8 mouse cellular contexts compared by ENCODE assay signal in the genomic region with DNA sequence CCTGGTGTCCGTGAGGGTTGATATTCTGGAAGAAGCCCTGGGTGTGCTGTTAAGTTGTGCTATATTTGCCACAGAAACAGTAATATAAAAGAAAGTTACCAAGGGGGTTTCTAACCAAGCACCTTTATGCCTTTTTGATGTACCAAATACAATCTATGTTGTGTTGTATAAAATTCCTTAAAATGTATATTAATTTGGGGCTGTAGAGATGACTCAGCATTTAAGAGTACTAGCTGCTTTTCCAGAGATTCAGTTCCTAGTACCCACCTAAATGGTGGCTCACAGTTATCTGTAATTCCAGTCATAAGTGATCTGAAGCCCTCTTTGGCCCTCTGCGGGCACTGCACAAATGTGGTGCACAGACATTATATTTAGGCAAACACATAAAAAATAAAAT. TPM values are rescaled to one million over a fixed set of nuclear protein-coding genes. Genes with fewer than 3 reads are reported as not detected.
A peak's percentile ranks its signal among the peaks of the same experiment; 100 is the strongest.
DNase-seq lines count a peak whose midpoint lies in the region; ATAC-seq and TF ChIP-seq lines count a peak whose summit lies in the region.
"Had no signal": no experiment of that assay in that cellular context is flagged by ENCODE, and none has a peak within 500 bp of the region (broad histone marks: within the 10 kb centered on the region; RNA-seq: fewer than 3 reads in every experiment).

No protein-coding gene starts in this region.

- DNase-seq in liver, adult 2 months (ENCODE audit: extremely low read depth, low read depth, low spot score), result no peak
- DNase-seq in liver, result no peak
- DNase-seq in liver, embryonic 11.5 days (ENCODE audit: low spot score), result no peak
- DNase-seq in urinary bladder, postnatal 14 days (ENCODE audit: low spot score), result no peak
- DNase-seq in gastrocnemius, postnatal 10 days, result no peak

- WGBS in liver, adult 2 months, result 54% methylated on average over 2 of the region's 2 CpGs
- WGBS in forebrain, embryonic 13.5 days, result 71% methylated on average over 2 of the region's 2 CpGs
- 69% methylated on average over 2 of the region's 2 CpGs for WGBS in liver, embryonic 11.5 days
- 70% methylated on average over 2 of the region's 2 CpGs for WGBS in stomach, embryonic 15.5 days

- H3K27me3 ChIP-seq in liver, adult 2 months (ENCODE audit: control insufficient read depth, insufficient read depth, low read length), result no peaks in the 10 kb centered on the region
- H3K27me3 ChIP-seq in forebrain, embryonic 13.5 days, result no peaks in the 10 kb centered on the region
- no peaks in the 10 kb centered on the region for H3K27me3 ChIP-seq in liver, embryonic 11.5 days (replicated peaks; ENCODE audit: control insufficient read depth, insufficient read depth, low read length)
- H3K27me3 ChIP-seq in stomach, embryonic 15.5 days (replicated peaks), result no peaks in the 10 kb centered on the region

- peak overlapping the region; percentile 81 for H3K9ac ChIP-seq in liver, adult 2 months (ENCODE audit: low read depth, low read length)
- H3K9ac ChIP-seq in forebrain, embryonic 13.5 days, result peak overlapping the region; percentile 85; the same call in 1 of the 2 replicates
- peak overlapping the region; percentile 92 for H3K9ac ChIP-seq in liver, embryonic 11.5 days (ENCODE audit: low read depth, low read length)
- no peak overlapping the region for H3K9ac ChIP-seq in stomach, embryonic 15.5 days

- H3K79me2 ChIP-seq in liver, adult 2 months (ENCODE audit: control insufficient read depth, insufficient read depth, low read length), result no peaks in the 10 kb centered on the region

- H3K4me1 ChIP-seq in liver, adult 2 months (ENCODE audit: control insufficient read depth, insufficient read depth, low read length), result peaks cover 11% of the 10 kb centered on the region
- H3K4me1 ChIP-seq in forebrain, embryonic 13.5 days, result peaks cover 24% of the 10 kb centered on the region
- peaks cover 19% of the 10 kb centered on the region for H3K4me1 ChIP-seq in liver, embryonic 11.5 days (replicated peaks; ENCODE audit: control insufficient read depth, insufficient read depth, low read length)
- peaks cover 11% of the 10 kb centered on the region for H3K4me1 ChIP-seq in stomach, embryonic 15.5 days

- TF ChIP-seq CTCF in liver, adult 2 months (IDR thresholded peaks at IDR 0.05; ENCODE audit: low read depth, low read length), result no peak

- no peak for ATAC-seq in forebrain, embryonic 13.5 days
- ATAC-seq in liver, embryonic 11.5 days (replicated peaks; ENCODE audit: low FRiP score), result no peak
- no peak for ATAC-seq in stomach, embryonic 15.5 days (ENCODE audit: insufficient read depth, low FRiP score, low read depth)

- peak overlapping the region; percentile 94 for H3K27ac ChIP-seq in liver, adult 2 months (replicated peaks; ENCODE audit: insufficient read depth, low read depth, low read length)
- no peak overlapping the region for H3K27ac ChIP-seq in forebrain, embryonic 13.5 days
- peak overlapping the region; percentile 79 for H3K27ac ChIP-seq in liver, embryonic 11.5 days (ENCODE audit: low read depth, low read length)
- no peak overlapping the region for H3K27ac ChIP-seq in stomach, embryonic 15.5 days

- H3K4me3 ChIP-seq in liver, adult 2 months (ENCODE audit: insufficient read depth, low read depth, low read length), result peak overlapping the region; percentile 76; the same call in 1 of the 2 replicates
- H3K4me3 ChIP-seq in forebrain, embryonic 13.5 days, result peak overlapping the region; percentile 73
- peak overlapping the region; percentile 80 for H3K4me3 ChIP-seq in liver, embryonic 11.5 days (ENCODE audit: low read depth, low read length)
- peak overlapping the region; percentile 68; the same call in 1 of the 2 replicates for H3K4me3 ChIP-seq in stomach, embryonic 15.5 days (replicated peaks)

- H3K36me3 ChIP-seq in liver, adult 2 months (ENCODE audit: control insufficient read depth, insufficient read depth, low read length), result peaks cover 6% of the 10 kb centered on the region
- peaks cover 22% of the 10 kb centered on the region for H3K36me3 ChIP-seq in forebrain, embryonic 13.5 days (ENCODE audit: poor library complexity, severe bottlenecking)
- peaks cover 3% of the 10 kb centered on the region; the same call in 1 of the 2 replicates for H3K36me3 ChIP-seq in liver, embryonic 11.5 days (ENCODE audit: control insufficient read depth, insufficient read depth, low read length)
- H3K36me3 ChIP-seq in stomach, embryonic 15.5 days, result no peaks in the 10 kb centered on the region

- H3K9me3 ChIP-seq in forebrain, embryonic 13.5 days (replicated peaks), result no peaks in the 10 kb centered on the region
- H3K9me3 ChIP-seq in liver, embryonic 11.5 days (ENCODE audit: control insufficient read depth, low read length), result no peaks in the 10 kb centered on the region
- H3K9me3 ChIP-seq in stomach, embryonic 15.5 days, result no peaks in the 10 kb centered on the region

- no peak for TF ChIP-seq POLR2A in liver, adult 2 months (IDR thresholded peaks at IDR 0.05; ENCODE audit: extremely low read depth, insufficient read depth, low read length)

- peak overlapping the region; percentile 91 for H3K4me2 ChIP-seq in forebrain, embryonic 13.5 days
- H3K4me2 ChIP-seq in liver, embryonic 11.5 days, result peak overlapping the region; percentile 99
- H3K4me2 ChIP-seq in stomach, embryonic 15.5 days, result peak overlapping the region; percentile 94

RNA-seq across cellular contexts. Expression of gene Fam136a, which starts 1.4 kb away (rescaled TPM):
- total RNA-seq in liver, adult 2 months (2014; rRNA removed), result 77.9 and 83.2 TPM in 2 replicates
- 40.1 and 41.8 TPM in 2 replicates for polyA plus RNA-seq in liver, adult 2 months (2012; rRNA removed)
- 128 and 142 TPM in 2 replicates for polyA plus RNA-seq in forebrain, embryonic 13.5 days (2015; fragmentation: Nextera tagmentation; extraction: Ambion mirVana)
- 188 and 198 TPM in 2 replicates for polyA plus RNA-seq in liver, embryonic 11.5 days (2014; fragmentation: Nextera tagmentation; extraction: Ambion mirVana)
- polyA plus RNA-seq in stomach, embryonic 15.5 days (2015; fragmentation: Nextera tagmentation; extraction: Ambion mirVana), result 124 and 134 TPM in 2 replicates
- total RNA-seq in gastrocnemius, postnatal 10 days (2021), result 10 to 100 TPM; 23.8 to 30.4 TPM

RNA-seq across cellular contexts. Expression of gene Snrpg, which starts 4.3 kb away (rescaled TPM):
- 12.6 and 18.5 TPM in 2 replicates for total RNA-seq in liver, adult 2 months (2014; rRNA removed)
- 25.9 and 37.9 TPM in 2 replicates for polyA plus RNA-seq in liver, adult 2 months (2012; rRNA removed)
- 791 and 827 TPM in 2 replicates for polyA plus RNA-seq in forebrain, embryonic 13.5 days (2015; fragmentation: Nextera tagmentation; extraction: Ambion mirVana)
- 741 and 785 TPM in 2 replicates for polyA plus RNA-seq in liver, embryonic 11.5 days (2014; fragmentation: Nextera tagmentation; extraction: Ambion mirVana)
- polyA plus RNA-seq in stomach, embryonic 15.5 days (2015; fragmentation: Nextera tagmentation; extraction: Ambion mirVana), result 521 and 550 TPM in 2 replicates
- total RNA-seq in gastrocnemius, postnatal 10 days (2021), result 10 to 100 TPM; 60.0 to 71.1 TPM

RNA-seq across cellular contexts. Expression of gene Pcyox1, which starts 30.1 kb away (rescaled TPM):
- total RNA-seq in liver, adult 2 months (2014; rRNA removed), result 96.5 and 102 TPM in 2 replicates
- 60.4 and 74.6 TPM in 2 replicates for polyA plus RNA-seq in liver, adult 2 months (2012; rRNA removed)
- 97.5 and 106 TPM in 2 replicates for polyA plus RNA-seq in forebrain, embryonic 13.5 days (2015; fragmentation: Nextera tagmentation; extraction: Ambion mirVana)
- 57.7 and 66.8 TPM in 2 replicates for polyA plus RNA-seq in liver, embryonic 11.5 days (2014; fragmentation: Nextera tagmentation; extraction: Ambion mirVana)
- polyA plus RNA-seq in stomach, embryonic 15.5 days (2015; fragmentation: Nextera tagmentation; extraction: Ambion mirVana), result 93.0 and 97.9 TPM in 2 replicates
- total RNA-seq in gastrocnemius, postnatal 10 days (2021), result 10 to 100 TPM; 67.0 to 71.2 TPM

RNA-seq across cellular contexts. Expression of gene Tia1, which starts 37.2 kb away (rescaled TPM):
- 10.9 and 13.6 TPM in 2 replicates for total RNA-seq in liver, adult 2 months (2014; rRNA removed)
- polyA plus RNA-seq in liver, adult 2 months (2012; rRNA removed), result 2.7 and 4.0 TPM in 2 replicates
- 354 and 375 TPM in 2 replicates for polyA plus RNA-seq in forebrain, embryonic 13.5 days (2015; fragmentation: Nextera tagmentation; extraction: Ambion mirVana)
- polyA plus RNA-seq in liver, embryonic 11.5 days (2014; fragmentation: Nextera tagmentation; extraction: Ambion mirVana), result 93.5 and 95.5 TPM in 2 replicates
- 158 and 167 TPM in 2 replicates for polyA plus RNA-seq in stomach, embryonic 15.5 days (2015; fragmentation: Nextera tagmentation; extraction: Ambion mirVana)
- 10 to 100 TPM; 34.0 to 50.1 TPM for total RNA-seq in gastrocnemius, postnatal 10 days (2021)

RNA-seq across cellular contexts. Expression of gene Gm44790, which starts 59.6 kb away (rescaled TPM):
- 0.83 TPM in 1 of 2 replicates, not detected in the other for total RNA-seq in liver, adult 2 months (2014; rRNA removed)
- 1.5 and 4.0 TPM in 2 replicates for polyA plus RNA-seq in liver, adult 2 months (2012; rRNA removed)
- polyA plus RNA-seq in forebrain, embryonic 13.5 days (2015; fragmentation: Nextera tagmentation; extraction: Ambion mirVana), result 0.35 and 0.43 TPM in 2 replicates
- polyA plus RNA-seq in liver, embryonic 11.5 days (2014; fragmentation: Nextera tagmentation; extraction: Ambion mirVana), result 0.47 TPM in 1 of 2 replicates, not detected in the other
- not detected in 2 replicates for polyA plus RNA-seq in stomach, embryonic 15.5 days (2015; fragmentation: Nextera tagmentation; extraction: Ambion mirVana)
- not detected for total RNA-seq in gastrocnemius, postnatal 10 days (2021)
- total RNA-seq: neutrophil, adult 5-6 weeks had no signal

Comparison
In these comparisons a context has a peak if more than half of its experiments do, and no peak if none do; other contexts are left out.
1. RNA of gene Snrpg, which starts 4.3 kb away (polyA plus RNA-seq): 791 to 827 TPM in forebrain, embryonic 13.5 days, 741 to 785 TPM in liver, embryonic 11.5 days and 521 to 550 TPM in stomach, embryonic 15.5 days; 25.9 to 37.9 TPM in liver, adult 2 months; every median in the first group is over 10 times any median in the second.
2. H3K27ac ChIP-seq: peak in liver, adult 2 months (single experiment) and liver, embryonic 11.5 days (single experiment); none in forebrain, embryonic 13.5 days (single experiment) and stomach, embryonic 15.5 days (single experiment).
3. Peak in every context shown above with its lines, with median percentiles within 50 percentile points of each other: H3K4me3 ChIP-seq and H3K4me2 ChIP-seq.